Mouse (Mus musculus): Measurements from ENCODE around the gene Kif13a. TPM values are rescaled to one million over a fixed set of nuclear protein-coding genes. Genes with fewer than 3 reads are reported as not detected.

Gene Kif13a
- polyA plus RNA-seq, 1 experiment from 2014 or later: 7.2 TPM

DNA sequence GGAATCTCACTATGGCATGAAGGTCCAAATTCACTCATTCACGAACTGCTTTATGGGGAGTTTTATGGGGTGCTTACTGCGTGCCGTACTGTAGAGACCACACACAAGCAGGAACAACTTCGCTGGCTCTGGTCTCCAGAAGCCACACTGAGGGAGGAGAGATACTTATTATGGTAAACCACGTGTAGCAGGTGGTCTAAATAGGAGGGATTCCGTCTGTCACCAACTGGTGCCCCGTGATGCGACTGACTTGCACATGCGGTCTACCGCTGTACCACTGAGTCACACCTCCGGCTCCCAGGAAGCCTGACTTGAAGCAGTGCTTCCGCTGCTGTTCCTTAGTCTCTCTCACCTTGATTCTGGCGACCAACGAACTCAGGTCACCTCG, 986 bp upstream of the Kif13a start:
- H3K4me3 ChIP-seq (ENCODE audit: low read depth, low read length): peak overlapping the region; percentile 81
- H3K9ac ChIP-seq (ENCODE audit: low read depth, low read length): peak overlapping the region; percentile 96; the same call in 1 of the 2 replicates
- peak overlapping the region; percentile 73 for H3K4me2 ChIP-seq (ENCODE audit: low read length)
- no peaks in the 10 kb centered on the region for H3K36me3 ChIP-seq (ENCODE audit: control insufficient read depth, insufficient read depth, low read length)
- no peaks in the 10 kb centered on the region for H3K27me3 ChIP-seq (ENCODE audit: control insufficient read depth, insufficient read depth, low read depth, low read length)
- 1% methylated on average over 15 of the region's 15 CpGs for WGBS
- no peaks in the 10 kb centered on the region for H3K9me3 ChIP-seq (replicated peaks; ENCODE audit: control insufficient read depth, low read length, poor library complexity, severe bottlenecking)
- H3K4me1 ChIP-seq (ENCODE audit: control insufficient read depth, insufficient read depth, low read length): peaks cover 15% of the 10 kb centered on the region
- no peak; the same call in 1 of the 2 replicates for ATAC-seq
- peak overlapping the region; percentile 95 for H3K27ac ChIP-seq (ENCODE audit: low read length)

DNA sequence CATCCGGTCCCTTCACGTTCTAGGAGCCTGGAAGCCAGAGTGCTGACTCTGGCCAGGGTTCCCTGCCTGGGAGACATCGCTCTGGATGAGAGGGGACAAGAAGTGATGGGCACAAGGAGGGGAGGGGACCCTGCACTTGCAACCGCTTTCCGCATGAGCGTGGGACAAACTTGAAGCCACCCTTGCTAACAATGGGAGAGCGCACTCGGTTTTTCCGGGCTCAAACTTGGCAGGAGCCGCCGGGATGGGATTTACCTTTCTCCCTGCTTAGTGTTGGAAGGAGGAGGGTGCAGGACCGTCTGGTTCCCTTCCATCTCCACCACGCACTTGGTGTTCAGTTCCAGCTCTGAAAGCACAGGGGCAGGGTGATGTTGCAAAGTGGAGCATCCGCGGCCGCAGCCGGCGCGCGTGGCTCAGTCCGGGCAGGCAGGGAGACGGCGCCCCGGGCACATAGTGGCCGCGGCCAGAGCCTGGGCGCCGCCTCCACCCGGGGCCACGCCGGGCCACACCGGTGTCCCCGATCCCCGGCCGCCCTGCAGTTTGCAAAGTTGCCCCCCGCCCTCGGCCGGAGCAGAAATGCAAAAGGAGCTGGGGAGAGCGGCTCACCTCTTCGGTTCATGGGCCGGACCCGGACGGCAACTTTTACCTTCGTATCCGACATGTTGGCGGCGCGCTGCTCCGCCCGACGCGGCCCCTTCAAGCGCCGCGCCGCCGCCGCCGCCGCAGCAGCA, 541 bp downstream of the Kif13a start:
- under 1% methylated on average over 58 of the region's 60 CpGs for WGBS
- peak overlapping the region; percentile 81 for H3K4me3 ChIP-seq (ENCODE audit: low read depth, low read length)
- H3K4me1 ChIP-seq (ENCODE audit: control insufficient read depth, insufficient read depth, low read length): peaks cover 15% of the 10 kb centered on the region
- no peaks in the 10 kb centered on the region for H3K27me3 ChIP-seq (ENCODE audit: control insufficient read depth, insufficient read depth, low read depth, low read length)
- no peaks in the 10 kb centered on the region for H3K9me3 ChIP-seq (replicated peaks; ENCODE audit: control insufficient read depth, low read length, poor library complexity, severe bottlenecking)
- H3K4me2 ChIP-seq (ENCODE audit: low read length): peak overlapping the region; percentile 73
- peak overlapping the region; percentile 95 for H3K27ac ChIP-seq (ENCODE audit: low read length)
- H3K9ac ChIP-seq (ENCODE audit: low read depth, low read length): peak overlapping the region; percentile 96
- peak; percentile 57 for ATAC-seq
- no peaks in the 10 kb centered on the region for H3K36me3 ChIP-seq (ENCODE audit: control insufficient read depth, insufficient read depth, low read length)

GRCm38 (mm10) chr13:46928404-46928803, 1.3 kb downstream of the Kif13a start:
- Histone ChIP-seq H3K4me3 (ENCODE audit: low read depth, low read length) (peak overlapping the region; percentile 81), H3K4me1 (ENCODE audit: control insufficient read depth, insufficient read depth, low read length) (peaks cover 15% of the 10 kb centered on the region), H3K9ac (ENCODE audit: low read depth, low read length) (peak overlapping the region; percentile 96), H3K27ac (ENCODE audit: low read length) (peak overlapping the region; percentile 95), H3K27me3 (ENCODE audit: control insufficient read depth, insufficient read depth, low read depth, low read length) (no peaks in the 10 kb centered on the region), H3K9me3 (replicated peaks; ENCODE audit: control insufficient read depth, low read length, poor library complexity, severe bottlenecking) (no peaks in the 10 kb centered on the region), H3K36me3 (ENCODE audit: control insufficient read depth, insufficient read depth, low read length) (no peaks in the 10 kb centered on the region), H3K4me2 (ENCODE audit: low read length) (peak overlapping the region; percentile 73)
- WGBS: 8% methylated on average over 5 of the region's 5 CpGs
- no peak for ATAC-seq

DNA sequence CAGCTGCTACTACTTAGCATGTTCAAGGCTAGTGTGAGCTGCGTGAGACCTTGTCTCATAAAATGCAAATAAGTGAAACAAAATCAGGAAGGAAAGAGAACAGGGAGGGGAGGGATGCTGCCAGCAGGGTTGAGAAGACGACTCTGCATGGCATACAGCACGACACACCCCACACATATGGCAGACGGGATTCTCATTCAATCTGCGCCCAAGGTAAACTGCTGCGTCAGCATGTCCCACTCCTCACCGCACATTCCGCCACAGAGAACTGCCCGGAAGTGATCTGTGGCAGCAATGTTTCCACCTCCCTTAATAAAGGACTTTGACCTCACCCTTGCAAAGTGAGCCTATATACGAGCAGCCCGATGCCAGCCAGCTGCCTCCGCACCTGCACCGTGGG, 4.0 kb downstream of the Kif13a start:
- H3K36me3 ChIP-seq (ENCODE audit: control insufficient read depth, insufficient read depth, low read length): no peaks in the 10 kb centered on the region
- H3K4me1 ChIP-seq (ENCODE audit: control insufficient read depth, insufficient read depth, low read length): peaks cover 13% of the 10 kb centered on the region
- no peaks in the 10 kb centered on the region for H3K9me3 ChIP-seq (replicated peaks; ENCODE audit: control insufficient read depth, low read length, poor library complexity, severe bottlenecking)
- no peak overlapping the region for H3K9ac ChIP-seq (ENCODE audit: low read depth, low read length)
- H3K4me3 ChIP-seq (ENCODE audit: low read depth, low read length): no peak overlapping the region
- H3K4me2 ChIP-seq (ENCODE audit: low read length): no peak overlapping the region
- H3K27ac ChIP-seq (ENCODE audit: low read length): no peak overlapping the region
- no peaks in the 10 kb centered on the region for H3K27me3 ChIP-seq (ENCODE audit: control insufficient read depth, insufficient read depth, low read depth, low read length)
- 85% methylated on average over 13 of the region's 13 CpGs for WGBS
- no peak for ATAC-seq

DNA sequence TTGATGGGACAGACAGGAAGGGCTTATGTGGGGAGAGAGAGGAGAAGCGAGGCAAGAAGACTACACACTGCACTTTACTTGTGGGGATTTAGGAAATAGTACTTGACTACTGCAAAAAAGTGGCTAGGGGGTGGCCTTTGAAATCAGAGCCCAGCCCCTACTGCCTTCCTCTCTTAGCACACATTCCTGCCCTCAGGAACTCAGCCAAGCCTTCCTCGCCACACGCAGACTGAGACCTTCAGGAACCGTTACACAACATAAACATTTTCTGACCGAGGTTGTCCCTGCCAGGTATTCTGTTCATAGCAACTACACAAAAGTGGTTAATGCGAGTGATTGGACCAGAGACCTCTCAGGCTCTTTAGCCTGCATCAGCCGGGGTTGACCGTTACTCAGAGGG, 8.1 kb downstream of the Kif13a start:
- no peak overlapping the region for H3K4me3 ChIP-seq (ENCODE audit: low read depth, low read length)
- no peak for ATAC-seq

DNA sequence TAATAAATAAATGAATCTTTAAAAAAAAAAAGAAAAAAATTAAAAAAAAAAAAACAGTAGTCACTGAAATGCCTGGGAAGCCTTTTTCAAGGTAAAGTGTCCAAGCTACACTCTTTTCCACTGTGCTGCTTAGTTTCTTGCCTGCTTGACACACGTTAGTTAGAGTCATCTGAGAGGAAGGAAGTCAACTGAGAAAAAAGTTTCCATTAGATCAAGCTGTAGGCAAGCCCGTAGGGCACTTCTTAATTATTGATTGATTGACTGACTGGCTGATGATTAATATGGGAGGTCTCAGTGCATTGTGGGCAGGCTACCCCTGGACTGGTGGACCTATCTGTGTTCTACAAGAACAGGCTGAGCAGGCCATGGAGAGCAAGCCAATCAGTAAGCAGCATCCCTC, 9.9 kb downstream of the Kif13a start:
- Histone ChIP-seq H3K4me1 (ENCODE audit: control insufficient read depth, insufficient read depth, low read length) (no peaks in the 10 kb centered on the region), H3K9me3 (replicated peaks; ENCODE audit: control insufficient read depth, low read length, poor library complexity, severe bottlenecking) (no peaks in the 10 kb centered on the region), H3K4me2 (ENCODE audit: low read length) (no peak overlapping the region), H3K27ac (ENCODE audit: low read length) (no peak overlapping the region), H3K9ac (ENCODE audit: low read depth, low read length) (no peak overlapping the region), H3K36me3 (ENCODE audit: control insufficient read depth, insufficient read depth, low read length) (no peaks in the 10 kb centered on the region), H3K4me3 (ENCODE audit: low read depth, low read length) (no peak overlapping the region), H3K27me3 (ENCODE audit: control insufficient read depth, insufficient read depth, low read depth, low read length) (no peaks in the 10 kb centered on the region)
- WGBS: 92% methylated on average over 2 of the region's 2 CpGs
- ATAC-seq: no peak

More for the DNA sequence above, 8.1 kb downstream of the Kif13a start:
- H3K27ac ChIP-seq (ENCODE audit: low read length): no peak overlapping the region
- no peaks in the 10 kb centered on the region for H3K4me1 ChIP-seq (ENCODE audit: control insufficient read depth, insufficient read depth, low read length)
- no peaks in the 10 kb centered on the region for H3K36me3 ChIP-seq (ENCODE audit: control insufficient read depth, insufficient read depth, low read length)
- H3K4me2 ChIP-seq (ENCODE audit: low read length): no peak overlapping the region
- WGBS: 89% methylated on average over 8 of the region's 8 CpGs
- no peaks in the 10 kb centered on the region for H3K27me3 ChIP-seq (ENCODE audit: control insufficient read depth, insufficient read depth, low read depth, low read length)
- no peaks in the 10 kb centered on the region for H3K9me3 ChIP-seq (replicated peaks; ENCODE audit: control insufficient read depth, low read length, poor library complexity, severe bottlenecking)
- H3K9ac ChIP-seq (ENCODE audit: low read depth, low read length): no peak overlapping the region

DNA sequence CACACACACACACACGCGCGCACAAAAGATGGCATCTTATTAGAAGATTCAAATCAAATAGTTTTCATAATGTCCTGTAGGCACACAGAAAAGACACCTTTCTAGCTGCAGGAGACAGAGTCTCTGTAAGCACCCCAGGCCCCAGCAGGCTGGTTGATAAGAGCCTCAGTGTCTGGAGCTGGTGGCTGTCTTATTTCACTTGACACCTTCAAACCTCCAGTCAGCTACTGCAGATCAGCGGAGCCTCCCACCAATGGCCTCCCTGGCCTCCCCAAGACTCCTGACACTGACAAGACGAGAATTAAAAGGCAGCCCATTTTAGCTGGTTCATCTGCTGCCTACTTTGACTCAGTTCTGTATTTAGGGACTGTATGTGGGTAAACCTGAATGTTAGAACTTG, 11.2 kb downstream of the Kif13a start:
- Histone ChIP-seq H3K4me1 (ENCODE audit: control insufficient read depth, insufficient read depth, low read length) (no peaks in the 10 kb centered on the region), H3K36me3 (ENCODE audit: control insufficient read depth, insufficient read depth, low read length) (no peaks in the 10 kb centered on the region), H3K27ac (ENCODE audit: low read length) (no peak overlapping the region), H3K4me2 (ENCODE audit: low read length) (no peak overlapping the region), H3K9ac (ENCODE audit: low read depth, low read length) (no peak overlapping the region), H3K4me3 (ENCODE audit: low read depth, low read length) (no peak overlapping the region), H3K9me3 (replicated peaks; ENCODE audit: control insufficient read depth, low read length, poor library complexity, severe bottlenecking) (no peaks in the 10 kb centered on the region), H3K27me3 (ENCODE audit: control insufficient read depth, insufficient read depth, low read depth, low read length) (no peaks in the 10 kb centered on the region)
- ATAC-seq: no peak
- 92% methylated on average over 5 of the region's 5 CpGs for WGBS

GRCm38 (mm10) chr13:46911960-46912359, 17.7 kb downstream of the Kif13a start:
- Histone ChIP-seq H3K4me1 (ENCODE audit: control insufficient read depth, insufficient read depth, low read length) (peaks cover 10% of the 10 kb centered on the region), H3K4me3 (ENCODE audit: low read depth, low read length) (no peak overlapping the region), H3K9ac (ENCODE audit: low read depth, low read length) (no peak overlapping the region), H3K27me3 (ENCODE audit: control insufficient read depth, insufficient read depth, low read depth, low read length) (no peaks in the 10 kb centered on the region), H3K9me3 (replicated peaks; ENCODE audit: control insufficient read depth, low read length, poor library complexity, severe bottlenecking) (no peaks in the 10 kb centered on the region), H3K27ac (ENCODE audit: low read length) (no peak overlapping the region), H3K36me3 (ENCODE audit: control insufficient read depth, insufficient read depth, low read length) (no peaks in the 10 kb centered on the region), H3K4me2 (ENCODE audit: low read length) (no peak overlapping the region)
- WGBS: 83% methylated on average over 6 of the region's 6 CpGs
- no peak for ATAC-seq

GRCm38 (mm10) chr13:46911018-46911419, 18.6 kb downstream of the Kif13a start:
- H3K9ac ChIP-seq (ENCODE audit: low read depth, low read length): no peak overlapping the region
- no peaks in the 10 kb centered on the region for H3K36me3 ChIP-seq (ENCODE audit: control insufficient read depth, insufficient read depth, low read length)
- no peaks in the 10 kb centered on the region for H3K27me3 ChIP-seq (ENCODE audit: control insufficient read depth, insufficient read depth, low read depth, low read length)
- peaks cover 10% of the 10 kb centered on the region for H3K4me1 ChIP-seq (ENCODE audit: control insufficient read depth, insufficient read depth, low read length)
- H3K4me3 ChIP-seq (ENCODE audit: low read depth, low read length): no peak overlapping the region
- H3K4me2 ChIP-seq (ENCODE audit: low read length): no peak overlapping the region
- no peaks in the 10 kb centered on the region for H3K9me3 ChIP-seq (replicated peaks; ENCODE audit: control insufficient read depth, low read length, poor library complexity, severe bottlenecking)
- H3K27ac ChIP-seq (ENCODE audit: low read length): no peak overlapping the region
- 44% methylated on average over 11 of the region's 11 CpGs for WGBS
- ATAC-seq: no peak
